In genomic region chr5:97632791-97633190, GRCm38 (mm10) we compare ENCODE assay signal across 17 mouse cellular contexts.
DNase-seq lines count a peak whose midpoint lies in the region; ATAC-seq and TF ChIP-seq lines count a peak whose summit lies in the region.
"Had no signal": no experiment of that assay in that cellular context is flagged by ENCODE, and none has a peak within 500 bp of the region (broad histone marks: within the 10 kb centered on the region; RNA-seq: fewer than 3 reads in every experiment).

No protein-coding gene starts in this region.

- no peaks in the 10 kb centered on the region for H3K79me2 ChIP-seq in myocyte (ENCODE audit: control insufficient read depth, insufficient read depth)

- H3K9me3 ChIP-seq in hindbrain, embryonic 16.5 days (ENCODE audit: control insufficient read depth, low read length) = no peaks in the 10 kb centered on the region
- no peaks in the 10 kb centered on the region for H3K9me3 ChIP-seq in midbrain, embryonic 10.5 days (replicated peaks)
- H3K9me3 ChIP-seq: embryonic facial prominence, embryonic 10.5 days; forebrain, embryonic 13.5 days; heart, embryonic 13.5 days had no signal

- intact Hi-C loops in heart, postnatal 10 days (cut with DNase I) = no loop called here

- H3ac ChIP-seq in myocyte (ENCODE audit: control insufficient read depth, insufficient read length) = no peak overlapping the region

- TF ChIP-seq POLR2A in myocyte (IDR thresholded peaks at IDR 0.05; ENCODE audit: insufficient read length, low read depth) = no peak

- H3K27ac ChIP-seq in hindbrain, embryonic 16.5 days (ENCODE audit: low read depth, low read length) = no peak overlapping the region
- H3K27ac ChIP-seq in midbrain, embryonic 10.5 days (replicated peaks) = no peak overlapping the region
- H3K27ac ChIP-seq: embryonic facial prominence, embryonic 10.5 days; forebrain, embryonic 13.5 days; heart, embryonic 13.5 days had no signal

- no peak overlapping the region for H3K4me3 ChIP-seq in myocyte
- no peak overlapping the region for H3K4me3 ChIP-seq in hindbrain, embryonic 16.5 days (ENCODE audit: low read length)
- H3K4me3 ChIP-seq in midbrain, embryonic 10.5 days = no peak overlapping the region
- H3K4me3 ChIP-seq: embryonic facial prominence, embryonic 10.5 days; forebrain, embryonic 13.5 days; heart, embryonic 13.5 days had no signal

- H3K9ac ChIP-seq in hindbrain, embryonic 16.5 days (ENCODE audit: low read depth, low read length) = no peak overlapping the region
- H3K9ac ChIP-seq: forebrain, embryonic 13.5 days; heart, embryonic 13.5 days had no signal

- H3K4me1 ChIP-seq in hindbrain, embryonic 16.5 days (ENCODE audit: control insufficient read depth, insufficient read depth, low read depth, low read length) = no peaks in the 10 kb centered on the region
- H3K4me1 ChIP-seq in midbrain, embryonic 10.5 days = no peaks in the 10 kb centered on the region
- H3K4me1 ChIP-seq: embryonic facial prominence, embryonic 10.5 days; forebrain, embryonic 13.5 days had no signal

- WGBS in hindbrain, embryonic 16.5 days = 84% methylated on average over 7 of the region's 7 CpGs
- 86% methylated on average over 7 of the region's 7 CpGs for WGBS in midbrain, embryonic 10.5 days

- DNase-seq in CD4-positive helper T cell, adult 2 months (ENCODE audit: low read depth, low spot score) = peak; percentile 28
- peak; percentile 50 for DNase-seq in thymus, postnatal 25 days
- DNase-seq in heart, postnatal 10 days = no peak
- DNase-seq in midbrain, embryonic 10.5 days (ENCODE audit: low spot score) = no peak
- DNase-seq: cerebellum, adult 9-10 months; heart, adult 11 months; heart, postnatal 4 days; left cerebral cortex, postnatal 4 days; lung, adult 18-20 months; spleen, adult 18-20 months had no signal

- ATAC-seq in activated CD4-positive, CD25-positive, alpha-beta regulatory T cell, adult 4 months = peak; percentile 84
- ATAC-seq in hindbrain, embryonic 16.5 days = no peak
- ATAC-seq: forebrain, embryonic 13.5 days; midbrain, embryonic 16.5 days had no signal

- H3K4me2 ChIP-seq in myocyte (ENCODE audit: low read depth) = peak overlapping the region; percentile 0
- H3K4me2 ChIP-seq in hindbrain, embryonic 16.5 days (ENCODE audit: low read length) = no peak overlapping the region
- H3K4me2 ChIP-seq: forebrain, embryonic 13.5 days; heart, embryonic 13.5 days had no signal

- no peaks in the 10 kb centered on the region for H3K27me3 ChIP-seq in myocyte (ENCODE audit: control insufficient read depth, insufficient read depth, insufficient read length)
- no peaks in the 10 kb centered on the region for H3K27me3 ChIP-seq in hindbrain, embryonic 16.5 days (replicated peaks; ENCODE audit: control insufficient read depth, insufficient read depth, low read length)
- no peaks in the 10 kb centered on the region for H3K27me3 ChIP-seq in midbrain, embryonic 10.5 days (ENCODE audit: low read depth, poor library complexity, severe bottlenecking)
- H3K27me3 ChIP-seq: forebrain, embryonic 13.5 days; heart, embryonic 13.5 days had no signal

- H3K36me3 ChIP-seq in myocyte (ENCODE audit: control insufficient read depth, insufficient read depth) = no peaks in the 10 kb centered on the region
- H3K36me3 ChIP-seq in hindbrain, embryonic 16.5 days (ENCODE audit: control insufficient read depth, insufficient read depth, low read length) = no peaks in the 10 kb centered on the region
- no peaks in the 10 kb centered on the region for H3K36me3 ChIP-seq in midbrain, embryonic 10.5 days
- H3K36me3 ChIP-seq: embryonic facial prominence, embryonic 10.5 days; heart, embryonic 13.5 days had no signal

TF ChIP-seq in myocyte, 11 proteins besides CTCF, POLR2A, EP300 and RAD21:
- TF ChIP-seq TCF3 (IDR thresholded peaks at IDR 0.05; ENCODE audit: insufficient read length, low read depth) (no peak), REST (IDR thresholded peaks at IDR 0.05; ENCODE audit: insufficient read depth, insufficient read length) (no peak), SRF (IDR thresholded peaks at IDR 0.05; ENCODE audit: control insufficient read depth, insufficient read length, low read depth) (no peak), POLR2AphosphoS2 (IDR thresholded peaks at IDR 0.05; ENCODE audit: insufficient read length, low read depth) (no peak), MAX (IDR thresholded peaks at IDR 0.05; ENCODE audit: low read depth) (no peak), E2F4 (IDR thresholded peaks at IDR 0.05; ENCODE audit: insufficient read depth) (no peak), MYOG (IDR thresholded peaks at IDR 0.05; ENCODE audit: control insufficient read depth in 1 of 3, insufficient read depth in 1 of 3, insufficient read length in 2 of 3, low read depth in 2 of 3) (peak in 1 of 3 experiments; percentile 23), MYOD1 (IDR thresholded peaks at IDR 0.05; ENCODE audit: control insufficient read depth in 1 of 3, insufficient read length in 2 of 3, low read depth in 2 of 3) (peak in 2 of 3 experiments; percentile 21 to 27), TCF12 (IDR thresholded peaks at IDR 0.05; ENCODE audit: insufficient read depth, poor library complexity, severe bottlenecking) (no peak), CEBPB (IDR thresholded peaks at IDR 0.05; ENCODE audit: insufficient read depth, poor library complexity, severe bottlenecking) (no peak), USF1 (IDR thresholded peaks at IDR 0.05; ENCODE audit: low read depth) (no peak)

Comparison
In these comparisons a context has a peak if more than half of its experiments do, and no peak if none do; other contexts are left out.
1. DNase-seq: peak in CD4-positive helper T cell, adult 2 months (single experiment) and thymus, postnatal 25 days (single experiment); none in heart, postnatal 10 days (0 of 2) and midbrain, embryonic 10.5 days (single experiment).